Mouse (Mus musculus) MEL (cell line): Measurements from ENCODE around the gene Ccdc171.

Source experiments
- CHD2 ChIP-seq: IDR thresholded peaks from 2 replicates; pipeline ENCODE4 v1.6.1; 2011; ENCODE audit warnings: low read length, improper control_type of control experiment
- CTCF ChIP-seq, 3 experiments: IDR thresholded peaks in 2 of 3; conservative IDR thresholded peaks in 1 of 3; 2 replicates each; pipeline ENCODE4 v1.5.1; 2011 to 2012; ENCODE audit warnings: low read length in 3 of 3, low read depth in 2 of 3, mild to moderate bottlenecking in 2 of 3, improper control_type of control experiment in 1 of 3, inconsistent platforms in 1 of 3, mixed read lengths in 1 of 3, moderate library complexity in 1 of 3; ENCODE audit not compliant: control insufficient read depth in 1 of 3, insufficient read depth in 1 of 3, poor library complexity in 1 of 3, severe bottlenecking in 1 of 3
- EP300 ChIP-seq, 2 experiments: IDR thresholded peaks; 2 replicates each; pipeline ENCODE4 v1.6.1; 2011; ENCODE audit warnings: improper control_type of control experiment in 2 of 2, low read length in 2 of 2, low read depth in 1 of 2, mild to moderate bottlenecking in 1 of 2
- HCFC1 ChIP-seq: IDR thresholded peaks from 2 replicates; pipeline ENCODE4 v1.6.1; 2012; ENCODE audit warnings: low read depth, mild to moderate bottlenecking, inconsistent platforms, low read length, improper control_type of control experiment, moderate library complexity
- JUND ChIP-seq: IDR thresholded peaks from 2 replicates; pipeline ENCODE4 v1.6.1; 2011; ENCODE audit warnings: low read depth, mild to moderate bottlenecking, improper control_type of control experiment, low read length
- POLR2A ChIP-seq, 2 experiments: IDR thresholded peaks; 2 replicates each; pipeline ENCODE4 v1.6.1; 2011 to 2012; ENCODE audit warnings: low read length in 2 of 2, mild to moderate bottlenecking in 2 of 2, control low read depth in 1 of 2, improper control_type of control experiment in 1 of 2, low read depth in 1 of 2, moderate library complexity in 1 of 2; ENCODE audit not compliant: control insufficient read depth in 1 of 2, insufficient read depth in 1 of 2, poor library complexity in 1 of 2
- POLR2AphosphoS2 ChIP-seq: IDR thresholded peaks from 2 replicates; pipeline ENCODE4 v1.6.1; 2011; ENCODE audit warnings: low read length, improper control_type of control experiment
- RCOR1 ChIP-seq: IDR thresholded peaks from 2 replicates; pipeline ENCODE4 v1.6.1; 2012; ENCODE audit warnings: low read depth, mild to moderate bottlenecking, inconsistent platforms, low read length, improper control_type of control experiment
- TAL1 ChIP-seq: IDR thresholded peaks from 2 replicates; pipeline ENCODE4 v1.6.1; 2012; ENCODE audit warnings: mild to moderate bottlenecking, inconsistent platforms, low read length, moderate library complexity, mixed read lengths
- TBP ChIP-seq: IDR thresholded peaks from 2 replicates; pipeline ENCODE4 v1.8.0; 2011; ENCODE audit warnings: low read depth, low read length, improper control_type of control experiment
- UBTF ChIP-seq: IDR thresholded peaks from 2 replicates; pipeline ENCODE4 v1.6.1; 2012; ENCODE audit warnings: low read depth, mild to moderate bottlenecking, inconsistent platforms, low read length, improper control_type of control experiment, moderate library complexity, borderline replicate concordance; ENCODE audit not compliant: insufficient read depth

DNA sequence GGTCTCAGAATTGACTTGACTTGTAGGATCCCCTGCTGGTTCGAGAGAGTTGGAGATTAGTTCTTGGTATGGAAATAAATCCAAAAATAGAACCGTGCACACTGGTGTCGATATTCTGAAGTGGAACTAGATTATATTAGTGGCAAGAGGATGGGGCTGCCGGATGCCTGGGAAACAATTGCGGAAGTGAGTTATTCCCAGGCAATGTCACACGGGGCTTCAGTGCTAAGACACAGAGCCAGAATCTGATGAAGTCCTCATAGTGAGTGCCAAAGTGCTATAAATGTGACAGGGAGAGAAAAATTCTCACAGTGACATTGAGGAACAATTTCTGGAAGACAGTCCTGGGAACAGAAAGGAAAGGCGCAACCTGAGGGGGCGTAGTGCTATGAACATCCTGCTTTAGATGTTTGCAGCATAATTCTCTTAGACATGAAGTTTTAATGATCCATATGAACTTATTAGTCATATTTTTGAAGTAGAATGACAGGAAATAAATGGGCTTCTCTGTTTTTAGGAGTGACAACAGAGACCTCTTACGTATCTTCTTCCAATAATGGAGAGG, 376.8 kb downstream of the Ccdc171 start:
- no peak for TF ChIP-seq TBP
- TF ChIP-seq CHD2: no peak
- TF ChIP-seq TAL1: no peak
- no peak for TF ChIP-seq CTCF (IDR thresholded peaks at IDR 0.05 in 2 of 3, conservative IDR thresholded peaks at IDR 0.05 in 1 of 3; ENCODE audit: control insufficient read depth in 1 of 3, insufficient read depth in 1 of 3, low read depth in 2 of 3, low read length in 3 of 3, poor library complexity in 1 of 3, severe bottlenecking in 1 of 3)
- TF ChIP-seq POLR2AphosphoS2: no peak
- TF ChIP-seq RCOR1: no peak
- TF ChIP-seq EP300 (IDR thresholded peaks at IDR 0.05; ENCODE audit: low read depth in 1 of 2, low read length in 2 of 2): no peak
- TF ChIP-seq UBTF: no peak
- TF ChIP-seq POLR2A (IDR thresholded peaks at IDR 0.05; ENCODE audit: control insufficient read depth in 1 of 2, insufficient read depth in 1 of 2, low read depth in 1 of 2, low read length in 2 of 2, poor library complexity in 1 of 2): no peak
- no peak for TF ChIP-seq HCFC1
- no peak for TF ChIP-seq JUND
